Mouse (Mus musculus) heart, embryonic 13.5 days (tissue): Measurements from ENCODE around the gene Thap11. TPM values are rescaled to one million over a fixed set of nuclear protein-coding genes. Genes with fewer than 3 reads are reported as not detected.
A peak's percentile ranks its signal among the peaks of the same experiment; 100 is the strongest.

ENCODE experiments used
- ATAC-seq: fragments of 200-750 bp; cut with Nextera tagmentation; 2 replicates; pipeline ENCODE4 v1.8.0; 2017; ENCODE audit warnings: moderate TSS enrichment; ENCODE audit not compliant: insufficient number of reproducible peaks, low FRiP score, low TSS enrichment; ENCODE audit errors: extremely low read depth
- H3K27ac ChIP-seq: fragments of 300-500 bp; sonication (generic); replicated peaks from 2 replicates; pipeline ENCODE4 v1.5.1; 2015; ENCODE audit warnings: moderate library complexity, mild to moderate bottlenecking, inconsistent platforms
- H3K27me3 ChIP-seq: fragments of 300-500 bp; sonication (generic); replicated peaks from 2 replicates; pipeline ENCODE4 v1.6.1; 2015; ENCODE audit warnings: mild to moderate bottlenecking, inconsistent platforms
- H3K36me3 ChIP-seq: fragments of 300-500 bp; sonication (generic); 2 replicates; pipeline ENCODE4 v1.6.1; 2015; ENCODE audit warnings: mild to moderate bottlenecking, inconsistent platforms
- H3K4me1 ChIP-seq: fragments of 300-500 bp; sonication (generic); 2 replicates; pipeline ENCODE4 v1.6.1; 2015; ENCODE audit warnings: inconsistent platforms
- H3K4me2 ChIP-seq: fragments of 300-500 bp; sonication (generic); 2 replicates; pipeline ENCODE4 v1.6.1; 2015; ENCODE audit warnings: inconsistent platforms, mild to moderate bottlenecking, moderate library complexity
- H3K4me3 ChIP-seq: fragments of 300-500 bp; sonication (generic); 2 replicates; pipeline ENCODE4 v1.5.1; 2015; ENCODE audit warnings: moderate library complexity, mild to moderate bottlenecking, inconsistent platforms
- H3K9ac ChIP-seq: fragments of 300-500 bp; sonication (generic); 2 replicates; pipeline ENCODE4 v1.6.1; 2015; ENCODE audit warnings: inconsistent platforms, mild to moderate bottlenecking, moderate library complexity
- H3K9me3 ChIP-seq: fragments of 300-500 bp; sonication (generic); 2 replicates; pipeline ENCODE4 v1.6.1; 2016; ENCODE audit warnings: inconsistent platforms
- WGBS: fragments of 180-500 bp; shearing (Covaris S2); methylation state at CpG from one replicate; pipeline ENCODE4 v1.1.7; 2015; ENCODE audit warnings: mixed read lengths; 5-methylcytosine and 5-hydroxymethylcytosine counted together
- polyA plus RNA-seq: library from polyadenylated mRNA; unstranded; fragments of >200 nt; fragmentation: Nextera tagmentation; extraction: Ambion mirVana; gene quantifications from 2 replicates; pipeline ENCODE4 v1.2.1, GENCODE M21; 2015

Thap11 gene
- polyA plus RNA-seq, 1 experiment from 2014 or later: 44.8 TPM

DNA sequence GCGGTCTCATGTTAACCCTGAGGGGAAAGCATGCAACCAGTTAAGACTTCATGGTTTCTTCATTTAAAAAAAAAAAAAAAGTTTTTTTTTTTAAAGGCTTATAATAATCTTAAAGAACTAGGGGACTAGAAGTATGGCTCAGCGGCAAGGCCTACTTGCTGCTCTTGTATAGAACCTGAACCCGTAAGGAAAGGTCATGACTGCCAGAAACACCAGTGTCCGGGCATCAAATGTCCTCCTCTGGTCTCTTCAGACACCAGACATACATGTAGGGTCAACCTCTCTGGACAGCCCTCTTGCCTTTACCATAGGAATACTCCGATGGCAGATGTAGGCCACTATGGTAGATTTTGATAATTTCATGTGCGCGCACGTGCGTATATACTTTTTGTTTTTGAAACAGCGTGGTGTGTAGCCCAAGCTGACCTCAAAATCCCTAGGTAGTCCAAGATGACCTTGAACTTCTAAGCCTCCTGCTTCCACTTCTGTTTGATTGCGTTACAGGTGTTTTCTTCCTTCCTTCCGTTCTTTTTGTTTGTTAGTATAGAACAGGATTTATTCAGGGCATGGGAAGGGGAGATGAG, 2.7 kb upstream of the Thap11 start:
- Histone ChIP-seq H3K9me3 (no peaks in the 10 kb centered on the region), H3K27me3 (no peaks in the 10 kb centered on the region), H3K4me3 (peak overlapping the region; percentile 80), H3K36me3 (peaks cover 26% of the 10 kb centered on the region), H3K4me1 (peaks cover 32% of the 10 kb centered on the region), H3K27ac (0 out of 2 replicates have a peak overlapping the region, but pooled peaks have one; percentile 10), H3K9ac (no peak overlapping the region), H3K4me2 (peak overlapping the region; percentile 83)
- no peak for ATAC-seq
- WGBS: 74% methylated on average over 12 of the region's 12 CpGs

DNA sequence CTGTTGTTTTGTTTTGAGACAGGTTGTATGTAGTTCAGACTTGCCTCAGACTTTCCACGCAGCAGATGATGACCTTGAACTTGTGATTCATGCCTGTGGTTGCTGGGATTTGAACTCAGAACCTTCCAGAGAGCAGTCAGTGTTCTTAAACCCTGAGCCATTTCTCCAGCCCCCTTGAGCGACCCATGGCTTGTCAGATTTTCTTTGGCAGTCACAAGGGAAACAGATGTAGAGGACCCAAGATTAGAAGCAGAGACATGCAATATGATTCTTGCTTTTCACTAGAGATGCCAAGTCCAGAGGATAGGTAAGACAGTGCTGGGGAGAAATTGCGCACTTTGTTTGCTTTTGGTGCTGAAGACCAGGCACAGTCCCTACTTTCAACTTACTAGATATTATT, 1.8 kb upstream of the Thap11 start, which contains the start of gene Cenpt:
TSS of gene Cenpt (minus strand) at position 101 of the 400 bp plus-strand sequence.
- H3K36me3 ChIP-seq: peaks cover 21% of the 10 kb centered on the region
- H3K4me3 ChIP-seq: peak within 1 kb of the TSS; percentile 80
- H3K9ac ChIP-seq: no peak within 1 kb of the TSS
- peak within 1 kb of the TSS; percentile 83 for H3K4me2 ChIP-seq
- H3K9me3 ChIP-seq: no peaks in the 10 kb centered on the region
- H3K27ac ChIP-seq: 0 out of 2 replicates have a peak within 1 kb of the TSS, but pooled peaks have one; percentile 10
- no peaks in the 10 kb centered on the region for H3K27me3 ChIP-seq
- ATAC-seq: no peak
- 83% methylated on average over 3 of the region's 3 CpGs for WGBS
- H3K4me1 ChIP-seq: peaks cover 41% of the 10 kb centered on the region

- peaks cover 52% of the 10 kb centered on the region for H3K4me1 ChIP-seq
- H3K36me3 ChIP-seq: peaks cover 20% of the 10 kb centered on the region
- 26% methylated on average over 8 of the region's 8 CpGs for WGBS
- no peaks in the 10 kb centered on the region for H3K27me3 ChIP-seq
- peak overlapping the region; percentile 91 for H3K4me2 ChIP-seq
- peak overlapping the region; percentile 95 for H3K9ac ChIP-seq
- no peak for ATAC-seq
- peak overlapping the region; percentile 88 for H3K4me3 ChIP-seq
- peak overlapping the region; percentile 88; the same call in 1 of the 2 replicates for H3K27ac ChIP-seq
- no peaks in the 10 kb centered on the region for H3K9me3 ChIP-seq
Measured at GRCm38 (mm10) chr8:105854303-105854702, 629 bp upstream of the Thap11 start.

GRCm38 (mm10) chr8:105855248-105856167, 576 bp downstream of the Thap11 start:
- under 1% methylated on average over 71 of the region's 71 CpGs for WGBS
- peak overlapping the region; percentile 88 for H3K27ac ChIP-seq
- peak overlapping the region; percentile 88 for H3K4me3 ChIP-seq
- H3K4me1 ChIP-seq: peaks cover 53% of the 10 kb centered on the region
- no peaks in the 10 kb centered on the region for H3K27me3 ChIP-seq
- peak overlapping the region; percentile 91 for H3K4me2 ChIP-seq
- no peaks in the 10 kb centered on the region for H3K9me3 ChIP-seq
- peaks cover 18% of the 10 kb centered on the region for H3K36me3 ChIP-seq
- no peak for ATAC-seq
- H3K9ac ChIP-seq: peak overlapping the region; percentile 95

GRCm38 (mm10) chr8:105856168-105856835, 1.4 kb downstream of the Thap11 start:
- peaks cover 50% of the 10 kb centered on the region for H3K4me1 ChIP-seq
- 11% methylated on average over 15 of the region's 15 CpGs for WGBS
- no peak for ATAC-seq
- H3K4me3 ChIP-seq: peak overlapping the region; percentile 88
- peak overlapping the region; percentile 95 for H3K9ac ChIP-seq
- H3K27ac ChIP-seq: peak overlapping the region; percentile 88
- no peaks in the 10 kb centered on the region for H3K9me3 ChIP-seq
- H3K4me2 ChIP-seq: peak overlapping the region; percentile 91
- H3K27me3 ChIP-seq: no peaks in the 10 kb centered on the region
- peaks cover 18% of the 10 kb centered on the region for H3K36me3 ChIP-seq

DNA sequence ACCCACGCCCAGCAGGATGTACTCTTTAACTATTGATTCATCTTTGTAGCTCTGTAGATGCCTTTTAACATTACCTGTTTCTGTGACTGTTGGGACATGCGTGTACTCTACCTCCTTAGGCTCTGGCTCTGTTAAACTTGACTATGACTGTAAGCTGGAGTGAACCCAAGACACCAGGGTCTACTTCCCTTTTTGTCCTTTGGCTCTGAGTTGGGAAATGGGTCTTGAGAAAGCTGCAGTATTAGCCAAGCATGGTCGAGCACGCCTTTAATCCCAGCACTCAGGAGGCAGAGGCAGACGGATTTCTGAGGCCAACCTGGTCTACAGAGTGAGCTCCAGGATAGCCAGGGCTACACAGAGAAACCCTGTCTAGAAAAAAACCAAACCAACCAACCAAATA, 3.6 kb downstream of the Thap11 start:
- WGBS: 81% methylated on average over 5 of the region's 5 CpGs
- ATAC-seq: no peak
- peaks cover 66% of the 10 kb centered on the region for H3K4me1 ChIP-seq
- H3K27ac ChIP-seq: no peak overlapping the region
- no peaks in the 10 kb centered on the region for H3K9me3 ChIP-seq
- peaks cover 26% of the 10 kb centered on the region for H3K36me3 ChIP-seq
- no peaks in the 10 kb centered on the region for H3K27me3 ChIP-seq
- H3K4me3 ChIP-seq: no peak overlapping the region
- H3K4me2 ChIP-seq: no peak overlapping the region
- peak overlapping the region; percentile 47; the same call in 1 of the 2 replicates for H3K9ac ChIP-seq

DNA sequence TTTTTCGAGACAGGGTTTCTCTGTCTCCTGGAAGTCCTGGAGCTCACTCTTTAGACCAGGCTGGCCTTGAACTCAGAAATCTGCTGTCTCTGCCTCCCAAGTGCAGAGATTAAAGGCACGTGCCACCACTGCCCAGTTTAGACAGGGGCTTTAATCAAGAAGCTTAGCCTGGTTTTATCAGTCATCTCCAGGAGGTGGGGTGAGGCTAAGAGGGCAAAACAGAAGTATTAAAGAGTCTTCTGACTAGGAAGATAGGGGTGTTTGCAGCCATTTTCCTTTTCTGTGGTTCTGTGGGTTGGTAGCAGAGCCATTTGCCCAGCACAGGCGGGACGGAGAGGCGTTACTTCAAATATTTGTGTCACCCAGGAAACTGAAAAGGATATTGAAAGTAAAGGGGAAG, 4.4 kb downstream of the Thap11 start:
- Histone ChIP-seq H3K4me3 (no peak overlapping the region), H3K4me1 (peaks cover 72% of the 10 kb centered on the region), H3K27me3 (no peaks in the 10 kb centered on the region), H3K9ac (peak overlapping the region; percentile 77), H3K9me3 (no peaks in the 10 kb centered on the region), H3K36me3 (peaks cover 31% of the 10 kb centered on the region), H3K4me2 (peak overlapping the region; percentile 93), H3K27ac (peak overlapping the region; percentile 95)
- no peak for ATAC-seq
- 59% methylated on average over 5 of the region's 5 CpGs for WGBS

DNA sequence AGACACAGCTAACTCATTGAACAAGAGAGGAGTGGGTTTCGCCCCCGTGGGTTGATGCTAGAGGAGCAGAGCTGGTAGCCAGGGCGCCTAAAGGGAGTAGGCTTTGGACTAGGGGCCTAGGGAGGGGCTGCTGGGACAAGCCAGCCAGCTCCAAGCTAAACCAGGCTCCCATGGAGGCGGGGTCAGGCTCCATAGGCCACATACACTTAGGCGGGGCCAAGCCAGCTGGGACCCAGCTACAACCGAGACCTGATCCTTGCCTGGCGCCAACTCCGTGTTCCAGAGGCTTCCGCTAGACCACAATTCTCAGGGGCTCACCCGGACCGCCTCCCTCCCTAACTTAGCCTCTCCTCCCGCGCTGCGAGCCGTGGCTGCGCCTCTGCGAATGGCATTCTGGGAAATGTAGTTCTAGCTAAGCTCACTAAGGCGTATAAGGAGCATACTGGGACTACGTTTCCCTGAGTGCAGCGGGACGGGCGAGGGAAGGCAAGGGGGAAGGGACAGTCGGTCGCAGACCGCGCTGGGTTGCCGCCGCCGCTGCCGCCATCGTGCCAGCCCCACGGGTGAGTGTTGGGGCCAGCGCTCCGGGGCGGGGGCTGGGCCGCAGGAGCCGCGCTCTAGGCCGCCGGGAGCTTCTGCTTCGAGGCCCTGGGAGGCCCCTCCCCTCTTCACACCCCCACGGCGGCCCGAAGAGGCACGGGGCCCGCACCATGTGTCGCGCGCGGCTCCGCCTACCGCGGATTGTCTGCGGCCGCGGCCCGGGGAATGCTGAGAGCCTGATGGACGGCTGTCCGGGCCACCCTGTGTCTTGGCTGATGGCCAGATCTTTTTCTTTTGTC, 5.4 kb downstream of the Thap11 start, which contains the start of gene Nutf2:
TSS of gene Nutf2 (plus strand) at position 438 of the 839 bp plus-strand sequence.
- Histone ChIP-seq H3K9me3 (no peaks in the 10 kb centered on the region), H3K27ac (peak within 1 kb of the TSS; percentile 95), H3K36me3 (peaks cover 39% of the 10 kb centered on the region), H3K4me2 (peak within 1 kb of the TSS; percentile 93), H3K4me1 (peaks cover 72% of the 10 kb centered on the region), H3K4me3 (peak within 1 kb of the TSS; percentile 100), H3K9ac (peak within 1 kb of the TSS; percentile 96), H3K27me3 (no peaks in the 10 kb centered on the region)
- WGBS: under 1% methylated on average over 57 of the region's 59 CpGs
- ATAC-seq: peak; percentile 95

- 11% methylated on average over 1 of the region's 1 CpGs for WGBS
- Histone ChIP-seq H3K9ac (peak overlapping the region; percentile 96), H3K4me2 (peak overlapping the region; percentile 93), H3K27me3 (no peaks in the 10 kb centered on the region), H3K9me3 (no peaks in the 10 kb centered on the region), H3K27ac (peak overlapping the region; percentile 95; the same call in 1 of the 2 replicates), H3K4me1 (peaks cover 61% of the 10 kb centered on the region), H3K4me3 (peak overlapping the region; percentile 100), H3K36me3 (peaks cover 49% of the 10 kb centered on the region)
- ATAC-seq: no peak
Measured at GRCm38 (mm10) chr8:105861951-105862350, 7.0 kb downstream of the Thap11 start.

- Histone ChIP-seq H3K4me2 (no peak overlapping the region), H3K36me3 (peaks cover 76% of the 10 kb centered on the region), H3K27me3 (no peaks in the 10 kb centered on the region), H3K9me3 (no peaks in the 10 kb centered on the region), H3K4me3 (no peak overlapping the region), H3K4me1 (peaks cover 38% of the 10 kb centered on the region), H3K27ac (no peak overlapping the region), H3K9ac (no peak overlapping the region)
- WGBS: 66% methylated on average over 6 of the region's 6 CpGs
- ATAC-seq: no peak
Measured at GRCm38 (mm10) chr8:105866364-105867029, 11.6 kb downstream of the Thap11 start.
